Mouse (Mus musculus) intestine, embryonic 14.5 days (tissue): ENCODE measurements around the gene Insm1. TPM values are rescaled to one million over a fixed set of nuclear protein-coding genes. Genes with fewer than 3 reads are reported as not detected.

ENCODE experiments used
- ATAC-seq: fragments of 200-750 bp; cut with Nextera tagmentation; replicated peaks from 2 replicates; pipeline ENCODE4 v1.8.0; 2017; ENCODE audit warnings: low read depth, moderate number of reproducible peaks, moderate TSS enrichment, moderate library complexity; ENCODE audit not compliant: low FRiP score, low TSS enrichment
- DNase-seq: peaks from one replicate; pipeline ENCODE4 v3.0.0-alpha.2; 2018; ENCODE audit warnings: low spot score
- H3K27ac ChIP-seq: fragments of 300-500 bp; sonication (generic); 2 replicates; pipeline ENCODE4 v1.5.1; 2014; ENCODE audit warnings: low read depth, mild to moderate bottlenecking, control low read depth
- H3K27me3 ChIP-seq: fragments of 300-500 bp; sonication (generic); replicated peaks from 2 replicates; pipeline ENCODE4 v1.6.1; 2014; ENCODE audit warnings: low read length, control low read depth; ENCODE audit not compliant: control insufficient read depth, insufficient read depth
- H3K36me3 ChIP-seq: fragments of 300-500 bp; sonication (generic); 2 replicates; pipeline ENCODE4 v1.6.1; 2014; ENCODE audit warnings: low read length, control low read depth; ENCODE audit not compliant: control insufficient read depth, insufficient read depth
- H3K4me1 ChIP-seq: fragments of 300-500 bp; sonication (generic); replicated peaks from 2 replicates; pipeline ENCODE4 v1.6.1; 2014; ENCODE audit warnings: low read length, control low read depth, mixed read lengths; ENCODE audit not compliant: control insufficient read depth, insufficient read depth
- H3K4me2 ChIP-seq: fragments of 300-500 bp; sonication (generic); 2 replicates; pipeline ENCODE4 v1.6.1; 2014; ENCODE audit warnings: low read length
- H3K4me3 ChIP-seq: fragments of 300-500 bp; sonication (generic); 2 replicates; pipeline ENCODE4 v1.5.1; 2014; ENCODE audit warnings: low read depth, low read length, control low read depth, mixed read lengths
- H3K9ac ChIP-seq: fragments of 300-500 bp; sonication (generic); 2 replicates; pipeline ENCODE4 v1.6.1; 2014; ENCODE audit warnings: mild to moderate bottlenecking, low read length
- H3K9me3 ChIP-seq: fragments of 300-500 bp; sonication (generic); 2 replicates; pipeline ENCODE4 v1.6.1; 2016; ENCODE audit warnings: low read length, control low read depth; ENCODE audit not compliant: control insufficient read depth
- WGBS: fragments of 180-500 bp; shearing (Covaris S2); extraction: QIAGEN DNeasy Blood & Tissue Kit; methylation state at CpG from one replicate; pipeline ENCODE4 v1.1.7; 2014; 5-methylcytosine and 5-hydroxymethylcytosine counted together
- polyA plus RNA-seq: library from polyadenylated mRNA; unstranded; fragments of >200 nt; fragmentation: Nextera tagmentation; extraction: Ambion mirVana; gene quantifications from 2 replicates; pipeline ENCODE4 v1.2.1, GENCODE M21; 2014

The Insm1 gene
- polyA plus RNA-seq, 1 experiment from 2014 or later, result 1.8 TPM

GRCm38 (mm10) chr2:146256321-146256875 is 34.7 kb downstream of the Insm1 start:
- no peak overlapping the region for H3K4me3 ChIP-seq
- H3K36me3 ChIP-seq, result no peaks in the 10 kb centered on the region
- H3K4me1 ChIP-seq, result no peaks in the 10 kb centered on the region
- no peaks in the 10 kb centered on the region for H3K9me3 ChIP-seq
- ATAC-seq (no peak), DNase-seq (no peak)
- no peak overlapping the region for H3K27ac ChIP-seq
- 78% methylated on average over 3 of the region's 3 CpGs for WGBS
- H3K9ac ChIP-seq, result no peak overlapping the region
- no peak overlapping the region for H3K4me2 ChIP-seq
- H3K27me3 ChIP-seq, result no peaks in the 10 kb centered on the region

GRCm38 (mm10) chr2:146257037-146257436 is 35.3 kb downstream of the Insm1 start:
- DNase-seq (no peak), ATAC-seq (no peak)
- H3K4me1 ChIP-seq, result no peaks in the 10 kb centered on the region
- no peaks in the 10 kb centered on the region for H3K9me3 ChIP-seq
- H3K27ac ChIP-seq, result no peak overlapping the region
- H3K4me3 ChIP-seq, result no peak overlapping the region
- no peaks in the 10 kb centered on the region for H3K36me3 ChIP-seq
- no peaks in the 10 kb centered on the region for H3K27me3 ChIP-seq
- no peak overlapping the region for H3K9ac ChIP-seq
- WGBS, result 38% methylated on average over 3 of the region's 3 CpGs
- H3K4me2 ChIP-seq, result no peak overlapping the region

DNA sequence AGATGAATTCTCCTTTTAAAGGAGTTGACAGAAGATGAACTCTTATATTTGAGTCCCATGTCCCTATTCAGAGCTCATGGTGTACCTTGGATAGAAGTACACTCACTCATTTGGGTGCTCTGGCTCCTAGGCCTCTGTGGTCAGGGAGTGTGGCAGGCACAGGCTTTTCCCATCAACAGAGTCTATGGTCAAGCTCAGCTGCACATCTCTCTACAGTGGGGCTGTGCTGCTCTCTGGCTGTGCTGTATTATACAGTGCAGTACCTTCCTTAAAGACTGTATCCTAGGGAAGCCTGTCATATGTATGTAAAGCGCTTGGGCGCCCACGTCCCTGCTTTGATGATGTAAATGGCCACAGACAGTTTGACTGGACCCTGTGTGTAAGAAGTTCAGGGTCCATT is 35.9 kb downstream of the Insm1 start:
- ATAC-seq, result no peak
- Histone ChIP-seq H3K27ac (no peak overlapping the region), H3K4me2 (no peak overlapping the region), H3K36me3 (no peaks in the 10 kb centered on the region), H3K4me1 (no peaks in the 10 kb centered on the region), H3K9ac (no peak overlapping the region), H3K27me3 (no peaks in the 10 kb centered on the region), H3K9me3 (no peaks in the 10 kb centered on the region), H3K4me3 (no peak overlapping the region)
- WGBS, result 77% methylated on average over 3 of the region's 3 CpGs
- DNase-seq, result no peak

- no peaks in the 10 kb centered on the region for H3K4me1 ChIP-seq
- no peaks in the 10 kb centered on the region for H3K9me3 ChIP-seq
- no peak overlapping the region for H3K4me2 ChIP-seq
- no peak overlapping the region for H3K9ac ChIP-seq
- no peaks in the 10 kb centered on the region for H3K36me3 ChIP-seq
- DNase-seq (no peak), ATAC-seq (0 out of 2 replicates have a peak, but pooled peaks have one; percentile 45)
- WGBS, result 35% methylated on average over 10 of the region's 10 CpGs
- H3K27ac ChIP-seq, result no peak overlapping the region
- H3K27me3 ChIP-seq, result no peaks in the 10 kb centered on the region
- H3K4me3 ChIP-seq, result no peak overlapping the region
Measured at GRCm38 (mm10) chr2:146258736-146259469, 37.2 kb downstream of the Insm1 start.

- WGBS, result 57% methylated on average over 18 of the region's 18 CpGs
- no peak overlapping the region for H3K4me2 ChIP-seq
- no peak overlapping the region for H3K9ac ChIP-seq
- no peaks in the 10 kb centered on the region for H3K9me3 ChIP-seq
- H3K4me1 ChIP-seq, result no peaks in the 10 kb centered on the region
- H3K36me3 ChIP-seq, result no peaks in the 10 kb centered on the region
- H3K4me3 ChIP-seq, result no peak overlapping the region
- ATAC-seq (no peak), DNase-seq (no peak)
- H3K27ac ChIP-seq, result no peak overlapping the region
- no peaks in the 10 kb centered on the region for H3K27me3 ChIP-seq
Measured at GRCm38 (mm10) chr2:146259787-146260560, 38.3 kb downstream of the Insm1 start.

- H3K4me3 ChIP-seq, result no peak overlapping the region
- no peak overlapping the region for H3K27ac ChIP-seq
- 94% methylated on average over 4 of the region's 4 CpGs for WGBS
- ATAC-seq (no peak), DNase-seq (no peak)
- no peaks in the 10 kb centered on the region for H3K27me3 ChIP-seq
- H3K4me1 ChIP-seq, result no peaks in the 10 kb centered on the region
- H3K9me3 ChIP-seq, result no peaks in the 10 kb centered on the region
- H3K9ac ChIP-seq, result no peak overlapping the region
- H3K36me3 ChIP-seq, result no peaks in the 10 kb centered on the region
- H3K4me2 ChIP-seq, result no peak overlapping the region
Measured at GRCm38 (mm10) chr2:146261146-146261545, 39.4 kb downstream of the Insm1 start.

DNA sequence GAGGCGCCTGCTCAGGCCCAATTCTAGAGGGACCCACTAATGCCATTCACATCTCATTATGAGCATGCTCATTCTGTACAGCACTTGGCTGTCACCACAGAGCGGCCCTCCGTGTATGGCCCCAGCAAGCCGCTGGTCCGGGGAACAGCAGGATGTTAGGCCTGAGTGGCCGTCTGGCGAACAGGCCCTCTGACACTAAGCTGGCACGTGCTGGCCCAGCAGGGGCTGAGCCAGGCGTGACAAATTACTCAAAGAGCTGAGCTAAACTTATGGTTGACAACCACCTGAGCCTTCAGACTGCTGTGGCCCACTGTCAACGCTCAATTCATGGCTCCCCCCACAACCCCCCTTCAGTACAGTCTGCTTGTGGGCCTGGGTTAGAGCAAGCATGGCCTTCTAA is 40.5 kb downstream of the Insm1 start:
- H3K9ac ChIP-seq, result no peak overlapping the region
- H3K4me3 ChIP-seq, result no peak overlapping the region
- 52% methylated on average over 10 of the region's 10 CpGs for WGBS
- ATAC-seq (no peak; the same call in 1 of the 2 replicates), DNase-seq (no peak)
- no peak overlapping the region for H3K4me2 ChIP-seq
- no peaks in the 10 kb centered on the region for H3K36me3 ChIP-seq
- no peaks in the 10 kb centered on the region for H3K27me3 ChIP-seq
- H3K27ac ChIP-seq, result no peak overlapping the region
- no peaks in the 10 kb centered on the region for H3K4me1 ChIP-seq
- no peaks in the 10 kb centered on the region for H3K9me3 ChIP-seq

DNA sequence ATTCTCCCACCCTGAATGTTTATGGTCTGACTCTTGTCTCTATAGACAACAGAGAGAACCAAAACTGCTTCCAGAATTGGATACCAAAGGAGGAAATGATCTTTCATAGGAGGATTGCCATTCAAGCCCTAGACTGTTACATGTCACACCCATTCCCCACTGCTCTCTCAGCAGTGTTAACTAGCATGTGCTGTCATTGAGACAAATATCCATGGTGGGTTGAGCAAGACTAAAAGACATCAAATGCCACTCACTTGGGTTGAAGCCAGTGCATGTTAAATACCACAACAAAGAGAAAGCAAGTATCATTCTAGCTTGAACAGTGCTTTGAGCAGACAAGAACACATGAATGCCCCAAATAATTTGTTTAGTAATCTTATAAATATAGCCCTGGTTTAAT is 41.2 kb downstream of the Insm1 start:
- DNase-seq, result no peak
- H3K9ac ChIP-seq, result no peak overlapping the region

More for the DNA sequence above, 41.2 kb downstream of the Insm1 start:
- Histone ChIP-seq H3K27ac (no peak overlapping the region), H3K36me3 (no peaks in the 10 kb centered on the region), H3K4me2 (no peak overlapping the region), H3K4me3 (no peak overlapping the region), H3K9me3 (no peaks in the 10 kb centered on the region), H3K27me3 (no peaks in the 10 kb centered on the region), H3K4me1 (no peaks in the 10 kb centered on the region)
- no peak for ATAC-seq
